Mouse (Mus musculus) C2C12 (cell line): Measurements from ENCODE around the gene Elmod1.

Experiments
- CTCF ChIP-seq: IDR thresholded peaks from one replicate; pipeline ENCODE4 v1.5.1; 2011; ENCODE audit not compliant: control insufficient read depth, insufficient read depth, insufficient read length
- MYOD1 ChIP-seq: IDR thresholded peaks from one replicate; pipeline ENCODE4 v1.6.1; 2011; ENCODE audit warnings: low read depth; ENCODE audit not compliant: control insufficient read depth, insufficient read length
- MYOG ChIP-seq: IDR thresholded peaks from one replicate; pipeline ENCODE4 v1.6.1; 2011; ENCODE audit not compliant: control insufficient read depth, insufficient read length; ENCODE audit errors: extremely low read depth
- USF1 ChIP-seq: IDR thresholded peaks from one replicate; pipeline ENCODE4 v1.6.1; 2011; ENCODE audit warnings: low read depth, mild to moderate bottlenecking, control low read depth, moderate library complexity

DNA sequence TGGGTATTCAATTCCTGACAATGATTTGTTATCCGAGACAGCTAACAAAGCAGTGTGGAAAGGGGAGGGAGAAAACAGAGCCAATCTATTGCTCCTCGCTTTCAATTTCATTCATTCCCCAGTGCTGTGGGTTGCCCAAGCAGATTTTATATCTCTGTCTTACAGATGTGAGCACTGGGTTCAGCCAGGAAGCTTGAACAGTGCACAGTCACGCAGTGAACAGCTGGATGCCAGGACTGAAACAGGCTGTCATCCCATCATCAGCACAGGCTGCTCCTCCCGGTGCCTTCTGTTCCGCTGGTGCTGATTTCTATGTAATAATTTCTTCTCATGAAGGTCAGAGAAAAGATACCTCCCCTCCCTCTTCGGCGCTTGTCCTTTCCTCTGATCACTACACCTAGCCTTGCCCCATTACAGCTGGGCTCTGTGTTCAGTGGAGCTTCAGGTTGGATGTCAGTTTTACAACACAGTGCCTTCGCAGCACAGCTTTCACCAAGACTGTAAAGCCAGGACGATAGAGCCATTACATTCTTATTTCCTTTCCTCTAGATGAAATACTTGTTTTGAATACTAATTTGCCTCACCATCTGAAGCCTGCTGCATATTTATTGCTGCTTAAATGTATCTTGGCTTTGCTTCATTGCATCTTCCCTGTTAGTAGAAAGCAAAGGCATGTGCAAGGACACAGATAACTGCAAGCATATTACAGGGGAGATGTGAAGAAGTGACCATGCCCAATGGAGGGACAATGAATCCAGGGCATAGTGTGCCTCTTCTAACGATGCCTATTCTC lies 59.0 kb downstream of the Elmod1 start:
- TF ChIP-seq CTCF (no peak), MYOD1 (no peak), MYOG (no peak), USF1 (no peak)
